8 mouse cellular contexts compared by ENCODE assay signal in the genomic region with DNA sequence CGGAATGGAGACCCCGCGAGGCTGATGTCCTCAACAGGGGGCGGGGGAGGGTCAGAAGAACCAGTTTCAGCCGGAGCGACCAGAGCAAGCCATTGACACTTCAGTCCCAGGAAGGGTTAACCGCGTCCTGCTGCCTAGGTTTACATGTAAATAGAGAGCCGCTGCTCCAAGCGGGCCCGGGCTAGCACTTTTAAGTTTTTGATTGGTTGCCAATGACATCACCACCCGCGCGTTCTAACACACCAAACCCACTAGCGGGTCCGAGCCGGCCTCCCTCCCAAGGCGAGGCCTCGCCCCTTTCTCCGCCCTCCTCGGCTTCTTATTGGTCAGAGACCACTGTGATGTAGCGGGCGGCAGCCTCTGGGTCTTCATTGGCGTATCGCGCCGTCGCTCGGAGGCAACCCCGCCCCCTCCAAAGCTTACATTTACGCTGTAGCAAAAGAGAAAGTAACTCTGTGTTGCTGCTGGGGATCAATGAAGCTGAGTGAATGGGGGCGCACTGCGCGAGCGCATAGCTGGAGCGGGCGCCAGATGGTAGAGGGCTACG. TPM values are rescaled to one million over a fixed set of nuclear protein-coding genes. Genes with fewer than 3 reads are reported as not detected.
A peak's percentile ranks its signal among the peaks of the same experiment; 100 is the strongest.
DNase-seq lines count a peak whose midpoint lies in the region; ATAC-seq lines count a peak whose summit lies in the region.

Gene 1700056E22Rik, minus strand, starts transcription at position 291 of the 547 bp plus-strand sequence.

- DNase-seq in adrenal gland, adult (ENCODE audit: inconsistent age in 2 of 2, low spot score in 1 of 2): peak; percentile 100
- peak; percentile 100 for DNase-seq in embryo, embryonic 10.5 days (ENCODE audit: low spot score)
- peak; percentile 99 for DNase-seq in gastrocnemius, postnatal 14 days
- DNase-seq in left cerebral cortex, postnatal 10 days (ENCODE audit: extremely low spot score in 1 of 2, low spot score in 2 of 2): peak; percentile 99
- peak; percentile 96 for DNase-seq in right cerebral cortex, postnatal 25 days
- peak; percentile 98 for DNase-seq in urinary bladder, postnatal 4 days (ENCODE audit: low spot score in 2 of 2)

- intact Hi-C loops in gastrocnemius, postnatal 14 days (cut with DNase I; ENCODE audit: low total_unique reads): no loop called here
- intact Hi-C loops in left cerebral cortex, postnatal 10 days (cut with DNase I): no loop called here

- ATAC-seq in inflammation-experienced regulatory T-cells, adult 6 months: peak; percentile 91
- peak; percentile 96 for ATAC-seq in megakaryocyte-erythroid progenitor cell, adult 5-6 weeks (replicated peaks; ENCODE audit: low FRiP score, low TSS enrichment, poor library complexity, severe bottlenecking)

RNA-seq across cellular contexts. Expression of gene 1700056E22Rik, which starts in this region (rescaled TPM):
- total RNA-seq in gastrocnemius, postnatal 14 days (2021): 1 to 10 TPM; 1.6 to 1.9 TPM
- polyA plus RNA-seq in inflammation-experienced regulatory T-cells, adult 6 months (2017; shearing (Covaris generic)): under 1 TPM in 2 of 3 experiments, not detected in 1; 0.35 to 0.66 TPM
- under 1 TPM; 0.36 TPM for total RNA-seq in left cerebral cortex, postnatal 10 days (2021)
- 0.40 TPM in 1 of 2 replicates, not detected in the other for total RNA-seq in megakaryocyte-erythroid progenitor cell, adult 5-6 weeks (2014; fragmentation: Nextera tagmentation)
- 0.50 TPM in 1 of 2 replicates, not detected in the other for total RNA-seq in megakaryocyte-erythroid progenitor cell, adult 5-6 weeks (2017)

Comparison
In these comparisons a context has a peak if more than half of its experiments do, and no peak if none do; other contexts are left out.
1. Peak in every context shown above with its lines: DNase-seq and ATAC-seq.
2. Peak in ATAC-seq in inflammation-experienced regulatory T-cells, adult 6 months; RNA of the gene not detected or under 1 TPM.
3. Peak in DNase-seq in left cerebral cortex, postnatal 10 days; RNA of the gene not detected or under 1 TPM.
4. Peak in ATAC-seq in megakaryocyte-erythroid progenitor cell, adult 5-6 weeks; RNA of the gene not detected or under 1 TPM.